Mouse (Mus musculus): ENCODE measurements around the gene Pde7b. TPM values are rescaled to one million over a fixed set of nuclear protein-coding genes. Genes with fewer than 3 reads are reported as not detected.
A peak's percentile ranks its signal among the peaks of the same experiment; 100 is the strongest.

Pde7b gene
- total RNA-seq, 2 experiments from 2014 or later: 53.7 to 59.7 TPM

DNA sequence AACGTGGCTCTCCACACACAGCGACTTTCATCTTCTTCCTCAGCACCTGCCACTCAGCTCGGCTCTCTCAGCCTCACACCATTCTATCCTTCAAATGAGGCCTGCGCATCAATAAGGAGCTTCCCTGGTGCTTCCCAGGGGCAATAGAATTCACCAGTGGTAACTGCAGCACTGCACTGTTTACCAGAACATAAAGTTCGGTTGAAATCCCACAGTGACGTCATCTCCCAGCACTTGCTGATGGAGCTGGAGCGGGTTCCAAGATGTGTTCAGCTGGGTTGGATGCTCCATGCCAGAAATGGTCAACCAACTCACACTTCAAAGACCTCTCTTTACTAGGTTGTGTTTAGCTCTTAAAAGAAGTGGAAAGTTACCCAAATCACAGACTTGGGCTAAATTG lies 65.6 kb downstream of the Pde7b start:
- intact Hi-C loops (cut with DNase I): loop anchor here (5.0 kb wide), 1 partner anchor 63 kb away; no protein-coding TSS in a partner anchor

DNA sequence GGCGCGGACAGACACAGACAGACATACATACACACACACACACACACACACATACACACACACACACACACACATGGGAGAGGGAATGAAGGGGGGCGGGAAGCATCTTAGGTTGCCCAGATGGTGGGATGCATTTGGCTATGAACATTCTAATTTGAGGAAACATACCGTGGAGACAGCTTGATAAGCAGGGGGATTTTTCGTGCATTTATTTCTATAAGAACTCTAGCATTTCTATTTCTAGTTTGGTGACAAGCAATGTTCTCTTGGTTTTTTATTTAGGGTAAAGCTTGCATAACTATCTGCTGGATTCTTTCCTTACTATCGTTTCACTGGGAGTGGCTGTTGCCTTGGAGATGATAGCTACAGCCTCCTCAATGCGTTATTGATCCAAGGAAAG lies 66.2 kb downstream of the Pde7b start:
- intact Hi-C loops (cut with DNase I): loop anchor here (5.0 kb wide), 1 partner anchor 64 kb away; no protein-coding TSS in a partner anchor
- no peak for DNase-seq (ENCODE audit: low spot score)

More for the DNA sequence above, 65.6 kb downstream of the Pde7b start:
- peak; percentile 23 for DNase-seq (ENCODE audit: low spot score)

DNA sequence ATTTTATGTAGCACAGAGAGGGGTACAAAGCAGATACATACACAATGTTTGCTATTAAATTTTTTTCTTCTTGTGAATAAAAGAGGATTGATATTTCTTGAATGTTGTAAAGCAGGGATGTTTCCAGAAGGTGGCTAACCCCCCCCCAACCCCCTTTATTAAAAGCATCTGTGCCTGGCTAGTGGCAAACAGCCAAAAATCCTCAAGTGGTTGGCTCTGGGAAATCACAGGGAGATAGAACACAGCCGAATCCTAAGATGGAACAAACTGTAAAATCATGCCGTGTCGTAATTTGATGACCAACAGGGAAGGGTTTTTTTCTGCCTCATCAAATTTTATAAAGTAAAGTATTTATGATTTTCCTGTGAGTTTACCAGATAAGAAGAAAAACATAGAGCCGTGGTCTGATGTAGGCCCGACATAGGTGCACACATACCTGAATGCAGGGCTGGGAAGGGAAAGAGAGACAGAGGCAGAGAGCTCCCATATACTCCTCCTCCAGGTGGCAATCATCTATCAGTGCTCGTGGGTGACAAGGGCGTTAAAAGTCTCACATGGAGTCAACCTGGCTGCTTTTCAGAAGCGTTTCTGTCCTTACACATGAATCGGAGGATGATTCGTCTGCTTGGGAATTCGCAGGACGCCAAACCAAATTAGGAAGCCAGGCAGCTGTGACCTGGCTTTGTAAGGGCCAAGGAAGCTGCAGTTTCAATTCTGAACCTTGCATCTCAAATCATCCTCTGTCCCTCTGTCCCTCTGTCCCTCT lies 67.4 kb downstream of the Pde7b start:
- intact Hi-C loops (cut with DNase I): loop anchor here (5.0 kb wide), 1 partner anchor 65 kb away; no protein-coding TSS in a partner anchor

DNA sequence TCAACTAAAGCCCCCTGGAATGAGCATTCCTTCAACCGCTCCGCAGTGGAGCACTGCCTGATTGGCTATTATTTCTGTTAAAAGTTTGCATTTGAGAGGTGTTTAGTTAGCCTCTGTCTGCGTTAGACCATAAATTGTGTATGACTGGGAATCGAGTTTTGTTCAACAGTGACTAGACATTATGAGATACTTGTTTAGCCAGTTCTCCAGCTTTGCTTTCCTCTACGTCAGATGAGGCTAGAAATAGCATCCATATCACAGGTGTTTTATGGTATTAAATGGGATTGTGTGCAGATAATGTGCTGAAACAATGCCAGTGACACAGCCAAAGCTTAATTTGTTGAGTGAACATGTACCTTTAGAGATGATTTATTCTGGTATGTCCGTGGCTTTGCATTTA lies 70.3 kb downstream of the Pde7b start:
- DNase-seq (ENCODE audit: low spot score): no peak
- intact Hi-C loops (cut with DNase I): no loop called here

More for the DNA sequence above, 67.4 kb downstream of the Pde7b start:
- no peak for DNase-seq (ENCODE audit: low spot score)

DNA sequence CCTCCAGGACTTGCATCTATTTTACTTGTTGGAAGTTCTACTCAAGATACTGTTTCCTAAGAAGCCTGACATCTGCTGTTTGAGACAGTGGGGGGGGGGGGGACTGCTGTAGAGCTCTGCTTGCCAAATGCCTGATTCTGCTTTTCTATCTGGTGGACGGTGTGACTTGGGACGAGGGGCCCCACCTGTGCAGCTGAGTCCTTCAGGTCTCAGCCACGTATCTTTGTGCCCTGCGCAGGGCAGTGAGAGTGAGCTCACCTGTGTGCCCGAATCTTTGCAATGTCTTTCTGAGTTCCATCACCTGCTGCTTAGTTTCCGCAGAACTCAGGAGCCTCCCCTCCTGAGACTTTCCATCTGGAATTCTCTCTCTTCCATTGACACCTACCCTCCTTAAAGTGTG lies 70.7 kb downstream of the Pde7b start:
- no peak for DNase-seq (ENCODE audit: low spot score)
- intact Hi-C loops (cut with DNase I): no loop called here

DNA sequence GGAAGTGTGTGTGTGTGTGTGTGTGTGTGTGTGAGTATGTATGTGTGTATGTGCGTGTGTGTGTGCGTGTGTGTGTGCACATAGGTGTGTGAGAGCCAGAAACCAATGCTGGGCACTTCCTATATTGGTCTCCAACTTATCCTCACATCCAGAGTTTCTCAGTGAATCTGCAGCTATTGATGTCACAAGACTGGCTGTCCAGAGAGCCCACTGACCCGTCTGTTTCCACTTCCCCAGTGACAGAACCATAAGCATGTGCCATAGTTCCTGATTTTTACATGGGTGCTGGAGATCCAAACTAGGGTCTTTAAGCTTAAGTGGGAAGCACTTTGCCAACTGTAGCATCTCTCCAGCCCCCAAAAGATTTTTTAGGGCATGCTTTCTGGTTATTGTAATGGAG lies 71.6 kb downstream of the Pde7b start:
- DNase-seq (ENCODE audit: low spot score): no peak

DNA sequence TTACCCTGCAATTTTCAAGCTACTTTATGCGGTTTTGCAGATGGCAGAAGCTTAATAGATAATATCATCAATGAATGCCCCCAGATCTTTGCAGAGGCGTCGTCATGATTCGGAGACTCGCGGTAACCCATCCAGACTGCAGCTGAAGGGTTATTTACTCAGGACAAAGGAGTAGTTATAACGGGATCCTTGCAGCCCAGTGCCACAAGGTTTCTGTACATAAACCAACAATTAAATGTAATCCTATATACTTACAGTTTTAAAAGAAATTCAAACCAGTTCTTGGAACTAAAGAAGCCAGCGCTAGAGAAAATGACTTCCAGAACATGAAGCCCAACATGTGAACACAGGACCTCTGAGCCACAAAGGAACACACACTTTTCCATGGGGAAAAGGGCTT lies 88.5 kb downstream of the Pde7b start:
- intact Hi-C loops (cut with DNase I): no loop called here
- no peak for DNase-seq (ENCODE audit: low spot score)

More for the DNA sequence above, 71.6 kb downstream of the Pde7b start:
- intact Hi-C loops (cut with DNase I): no loop called here

DNA sequence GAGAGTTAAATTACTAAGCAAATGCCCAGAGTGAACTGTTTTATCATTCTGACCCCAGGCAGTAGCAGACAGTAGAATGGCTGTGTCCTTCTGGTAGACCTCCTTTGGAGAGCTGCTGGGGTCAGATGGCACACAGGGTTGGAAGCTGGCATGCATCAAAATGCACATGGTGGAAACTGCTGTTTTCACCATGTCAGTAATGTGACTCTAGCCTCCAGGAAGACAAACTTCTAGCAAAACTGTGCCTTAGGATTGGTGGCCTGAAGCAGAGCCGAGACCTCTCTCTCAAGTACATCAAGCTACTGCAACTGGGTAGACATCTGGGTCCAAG lies 91.8 kb downstream of the Pde7b start:
- intact Hi-C loops (cut with DNase I): no loop called here
- DNase-seq (ENCODE audit: low spot score): no peak

DNA sequence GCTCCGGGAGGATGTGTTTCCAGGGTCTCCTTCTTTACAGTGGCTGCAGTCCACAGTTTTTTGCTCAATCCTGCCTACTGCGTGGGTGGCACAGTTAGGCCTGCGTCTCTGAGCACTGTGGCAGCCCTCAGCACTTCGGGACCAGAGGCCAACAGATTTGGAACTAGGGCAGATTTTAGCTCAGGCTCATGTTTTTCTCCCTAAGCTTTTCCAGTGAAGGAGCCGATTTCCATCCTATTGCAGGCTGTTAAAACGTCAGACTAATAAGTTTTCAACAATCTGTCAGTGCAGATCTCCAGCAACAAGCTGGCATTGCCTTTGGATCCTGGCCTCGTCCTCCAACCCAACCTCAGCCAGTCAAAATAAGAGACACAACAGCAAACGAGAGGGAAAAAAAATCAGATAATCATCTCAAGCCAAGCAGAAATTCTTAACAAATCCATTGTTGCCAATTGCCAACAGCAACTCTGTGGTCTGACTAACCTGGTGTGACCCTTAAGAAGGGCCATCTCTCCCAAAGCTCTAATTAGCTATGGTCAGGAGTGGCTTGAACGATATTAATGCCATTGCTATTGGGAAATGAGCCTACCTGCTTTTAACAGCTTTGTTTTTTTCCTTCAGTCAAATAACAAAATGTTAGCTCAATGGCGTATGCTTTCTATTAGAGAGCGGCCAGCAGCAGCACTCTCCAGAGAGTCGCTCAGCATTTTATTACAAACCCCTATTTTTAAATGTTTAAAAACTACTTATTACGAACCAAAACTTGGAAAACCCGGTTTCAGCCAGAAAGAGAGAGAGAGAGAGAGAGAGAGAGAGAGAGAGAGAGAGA lies 92.4 kb downstream of the Pde7b start:
- intact Hi-C loops (cut with DNase I): no loop called here
- peak; percentile 8 for DNase-seq (ENCODE audit: low spot score)

DNA sequence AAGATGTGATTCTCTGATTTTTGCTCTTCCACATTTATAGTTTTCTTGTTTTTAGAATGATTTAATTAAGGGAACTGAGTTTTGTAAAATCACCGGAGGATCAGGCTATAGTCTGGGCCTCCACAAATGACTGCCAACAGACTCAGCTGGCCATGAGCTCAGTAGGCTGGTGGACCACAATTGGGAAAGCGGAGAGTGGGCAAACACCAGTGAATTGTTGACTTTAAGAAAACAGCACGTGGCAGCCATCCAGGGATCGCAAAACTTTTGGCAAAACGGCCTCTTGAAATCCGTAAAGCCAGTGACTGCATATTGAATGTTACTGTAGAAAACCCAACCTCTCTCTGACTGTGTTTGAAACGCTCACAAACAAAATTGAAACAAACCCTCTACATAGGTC lies 94.8 kb downstream of the Pde7b start:
- no peak for DNase-seq (ENCODE audit: low spot score)
- intact Hi-C loops (cut with DNase I): no loop called here

DNA sequence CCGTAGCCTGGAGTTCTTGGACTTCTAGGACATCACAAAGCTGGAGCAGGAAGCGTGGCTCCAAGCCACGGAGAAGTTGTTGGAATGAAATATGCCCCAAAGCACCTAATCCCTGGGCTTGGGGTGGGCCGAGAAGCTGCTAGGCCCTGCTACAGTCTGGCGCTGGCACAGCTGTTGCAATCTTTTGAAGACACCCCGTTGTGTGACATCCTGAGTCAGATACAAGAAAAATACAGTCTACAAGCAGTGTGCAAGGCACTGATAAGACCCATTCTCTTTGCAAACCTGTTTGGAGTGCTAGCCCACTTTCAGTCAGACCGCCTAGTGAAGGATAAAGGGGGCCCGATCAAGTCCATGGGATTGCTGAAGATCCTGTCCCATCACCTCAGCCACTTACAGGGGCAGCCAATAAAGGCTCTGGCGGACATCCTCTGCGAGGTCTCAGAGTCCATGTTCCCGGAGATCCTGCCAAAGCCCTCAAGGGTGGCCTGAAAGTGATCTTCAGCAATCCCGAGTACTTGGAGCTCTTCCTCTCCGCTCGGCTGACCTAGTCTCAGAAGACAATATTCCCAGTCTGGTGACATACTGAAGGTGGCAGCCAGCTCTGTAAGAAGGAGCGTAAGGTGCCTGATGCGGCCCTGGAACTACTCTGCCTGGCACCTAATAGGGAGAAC lies 99.0 kb downstream of the Pde7b start:
- intact Hi-C loops (cut with DNase I): no loop called here
- DNase-seq (ENCODE audit: low spot score): no peak

DNA sequence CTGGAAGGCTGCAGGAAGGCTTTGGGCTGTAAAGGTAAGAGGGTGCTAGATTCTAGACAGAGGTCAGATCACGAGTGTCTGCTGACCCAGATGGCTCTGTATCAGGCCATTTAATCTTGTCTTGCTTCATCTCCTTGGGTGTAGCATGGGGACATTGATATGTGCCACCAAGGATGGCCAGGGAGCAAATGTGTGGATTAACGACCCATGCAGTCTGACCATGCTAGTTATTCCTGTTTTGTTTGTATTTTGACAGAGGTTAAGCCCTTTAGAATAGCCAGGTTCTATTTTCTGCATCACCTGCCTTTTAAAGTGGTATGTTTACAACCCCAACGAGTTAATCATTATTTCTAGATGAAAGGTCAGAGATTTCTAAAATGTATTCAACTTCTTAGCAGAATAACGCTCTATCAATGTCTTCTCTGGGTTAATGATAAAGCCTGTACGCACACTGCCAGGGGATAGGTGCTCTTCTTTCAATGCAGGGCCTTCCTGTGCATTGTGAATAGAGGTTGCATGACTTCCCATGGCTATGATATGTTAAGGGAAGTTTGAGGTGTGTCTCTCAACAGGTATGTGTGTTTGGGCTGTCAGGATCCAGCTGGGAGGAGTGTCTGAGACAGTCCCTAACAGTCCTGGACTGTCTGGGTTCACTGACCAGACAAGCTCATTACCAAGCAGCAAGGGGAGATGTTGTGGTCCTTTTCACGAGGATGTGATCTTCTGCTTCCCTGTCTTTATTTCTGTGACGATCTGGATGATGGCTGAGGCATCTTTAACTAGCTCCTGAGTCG lies 103.0 kb downstream of the Pde7b start:
- DNase-seq (ENCODE audit: low spot score): no peak
- intact Hi-C loops (cut with DNase I): no loop called here

DNA sequence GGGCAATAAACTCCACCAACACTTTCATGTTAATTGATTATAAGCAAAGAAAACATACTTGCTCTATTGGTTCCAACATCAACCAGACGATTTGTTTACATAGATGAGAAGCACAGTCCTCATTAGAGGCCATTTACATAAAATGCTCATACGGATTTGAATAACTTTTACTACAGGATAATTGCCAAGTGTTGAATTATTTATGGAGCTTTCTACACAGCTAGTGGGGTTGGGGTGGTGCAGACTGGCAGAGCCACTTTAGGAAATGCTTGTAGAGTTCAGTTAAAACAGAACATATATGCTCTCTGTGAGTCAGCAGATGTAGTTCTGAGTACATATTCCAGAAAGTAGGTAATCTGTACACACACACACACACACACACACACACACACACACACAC lies 118.9 kb downstream of the Pde7b start:
- intact Hi-C loops (cut with DNase I): no loop called here
- DNase-seq (ENCODE audit: low spot score): no peak

DNA sequence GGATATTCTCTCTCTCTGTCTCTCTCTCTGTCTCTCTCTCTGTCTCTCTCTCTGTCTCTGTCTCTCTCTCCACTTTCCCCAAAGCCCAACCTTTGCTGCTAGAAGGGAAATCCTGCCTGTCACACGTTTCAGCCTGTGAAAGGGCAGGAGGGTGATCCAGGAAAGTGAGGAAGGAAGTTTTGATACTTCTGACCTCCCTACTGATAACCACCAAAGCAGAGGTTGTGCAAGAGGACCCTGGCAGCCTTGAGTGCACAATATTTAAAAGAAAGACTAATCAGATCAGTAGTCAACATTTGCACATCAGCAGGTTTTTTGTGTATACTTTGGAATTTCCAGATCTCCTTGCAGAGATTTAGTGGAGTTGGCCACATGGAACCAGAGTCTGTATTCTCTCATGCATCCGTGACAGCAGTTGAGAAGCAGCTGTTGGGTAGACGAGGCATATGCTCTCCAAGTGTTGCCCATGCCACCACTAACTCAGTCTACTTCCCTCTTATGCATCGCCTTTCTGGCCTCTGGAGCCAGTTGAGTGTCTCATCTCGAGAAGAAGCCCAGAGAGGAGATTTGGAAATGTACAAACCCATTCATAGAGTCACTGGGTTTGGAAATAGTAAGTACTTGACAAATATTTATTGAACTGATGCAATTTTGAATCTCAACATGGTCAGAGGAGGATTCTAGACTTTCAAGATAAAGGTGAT lies 129.6 kb downstream of the Pde7b start:
- intact Hi-C loops (cut with DNase I): no loop called here
- DNase-seq (ENCODE audit: low spot score): no peak

DNA sequence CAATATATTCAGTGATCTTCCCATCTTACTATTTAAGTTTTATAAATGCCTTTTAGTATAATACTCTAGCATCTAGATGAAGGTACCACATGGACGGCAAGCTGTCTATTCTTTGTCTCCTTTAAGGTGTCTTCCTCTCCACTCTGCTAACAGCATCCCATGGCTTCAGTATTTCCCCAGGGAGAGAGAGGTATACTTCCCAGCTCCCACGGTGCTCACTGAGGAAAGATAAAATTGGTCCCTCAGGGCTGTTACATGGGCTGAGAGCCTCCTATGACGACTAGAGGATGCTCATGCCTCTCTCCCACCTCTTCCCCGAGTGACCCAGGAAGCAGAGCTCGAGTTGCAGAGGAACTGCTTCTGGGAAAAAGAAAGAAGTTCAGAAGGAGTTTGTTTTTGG lies 130.9 kb downstream of the Pde7b start:
- intact Hi-C loops (cut with DNase I): no loop called here
- no peak for DNase-seq (ENCODE audit: low spot score)

DNA sequence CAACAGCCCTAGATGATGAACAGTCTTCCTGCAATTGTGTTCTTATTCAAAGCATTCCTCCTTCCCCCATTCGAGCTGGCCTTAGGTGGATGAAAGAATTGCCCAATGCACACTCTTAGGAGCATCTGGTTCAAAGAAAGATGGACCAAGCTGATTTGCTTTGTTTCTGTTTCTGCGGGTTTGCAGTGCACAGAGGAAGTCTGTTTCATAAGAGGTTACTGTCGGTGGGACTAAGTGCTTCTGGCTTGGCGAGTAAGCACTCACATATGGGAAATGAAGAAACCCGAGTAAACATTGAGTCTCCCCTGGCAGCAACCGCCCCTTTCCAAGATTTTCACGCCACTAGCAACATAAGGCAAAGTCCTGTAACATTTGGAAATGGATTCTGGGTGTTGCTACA lies 134.8 kb downstream of the Pde7b start:
- intact Hi-C loops (cut with DNase I): no loop called here

DNA sequence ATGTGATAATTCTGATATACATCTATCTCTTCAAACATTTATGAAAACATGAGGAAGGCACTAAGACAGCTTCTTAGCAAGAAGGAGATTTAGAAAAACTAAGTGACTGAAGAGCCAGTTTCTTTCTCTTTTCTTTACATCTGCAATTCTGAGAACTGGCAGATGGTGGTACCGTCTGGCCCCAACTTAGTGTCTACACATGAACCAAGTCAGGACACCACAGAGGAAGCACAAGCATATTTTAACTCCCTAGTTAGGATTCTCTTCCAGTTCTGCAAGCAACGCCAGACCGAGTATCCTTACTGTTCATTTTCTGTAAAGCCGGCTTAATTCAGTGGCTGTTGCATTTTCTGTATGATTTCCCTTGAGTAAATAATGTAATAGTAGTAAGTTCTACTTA lies 138.9 kb downstream of the Pde7b start:
- intact Hi-C loops (cut with DNase I): no loop called here
- no peak for DNase-seq (ENCODE audit: low spot score)

More for the DNA sequence above, 134.8 kb downstream of the Pde7b start:
- DNase-seq (ENCODE audit: low spot score): no peak

DNA sequence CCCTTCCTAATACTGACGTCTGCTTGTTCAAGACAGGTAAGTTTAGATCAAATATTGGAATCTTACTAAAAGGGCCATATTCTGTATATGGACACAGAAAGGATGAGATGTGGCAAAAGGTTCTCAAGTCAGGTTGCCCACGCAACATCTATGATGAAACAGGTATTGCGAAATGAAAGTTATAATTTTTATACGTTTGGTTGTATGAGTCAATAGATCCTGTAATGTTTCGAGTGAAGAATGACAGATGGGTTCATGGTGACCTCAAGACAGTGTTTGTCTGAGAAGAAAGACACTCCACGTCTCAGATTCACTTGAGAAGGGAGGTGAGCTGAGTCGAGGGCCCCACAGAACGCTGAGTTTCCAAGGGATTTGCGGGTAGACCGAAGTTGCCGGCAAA lies 149.9 kb downstream of the Pde7b start:
- DNase-seq (ENCODE audit: low spot score): no peak
- intact Hi-C loops (cut with DNase I): no loop called here

DNA sequence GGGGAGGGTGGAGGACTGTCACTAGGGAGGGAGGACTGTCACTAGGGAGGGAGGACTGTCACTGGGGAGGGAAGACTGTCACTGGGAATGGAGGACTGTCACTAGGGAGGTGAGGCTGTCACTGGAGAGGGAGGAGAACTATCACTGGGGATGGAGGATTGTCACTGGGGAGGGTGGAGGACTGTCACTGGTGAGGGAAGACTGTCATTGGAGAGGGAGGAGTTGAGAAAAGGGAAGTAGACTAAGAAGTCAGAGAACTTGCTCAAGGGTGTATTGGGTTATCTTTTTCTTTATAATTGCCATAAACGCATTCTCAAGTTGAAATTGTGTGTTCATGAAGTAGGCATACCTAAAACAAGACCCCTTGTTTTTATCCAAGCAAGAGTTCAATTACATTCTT lies 150.5 kb downstream of the Pde7b start:
- no peak for DNase-seq (ENCODE audit: low spot score)
- intact Hi-C loops (cut with DNase I): loop anchor here (5.0 kb wide), 1 partner anchor 167 kb away; no protein-coding TSS in a partner anchor

Measured in heart, postnatal 25 days (tissue).